Mouse (Mus musculus) cerebellum, adult 9-11 months (tissue): ENCODE results near the gene Stam.

Experiments
- DNase-seq: peaks from one replicate; pipeline ENCODE4 v3.0.0; 2022

Stam gene

DNA sequence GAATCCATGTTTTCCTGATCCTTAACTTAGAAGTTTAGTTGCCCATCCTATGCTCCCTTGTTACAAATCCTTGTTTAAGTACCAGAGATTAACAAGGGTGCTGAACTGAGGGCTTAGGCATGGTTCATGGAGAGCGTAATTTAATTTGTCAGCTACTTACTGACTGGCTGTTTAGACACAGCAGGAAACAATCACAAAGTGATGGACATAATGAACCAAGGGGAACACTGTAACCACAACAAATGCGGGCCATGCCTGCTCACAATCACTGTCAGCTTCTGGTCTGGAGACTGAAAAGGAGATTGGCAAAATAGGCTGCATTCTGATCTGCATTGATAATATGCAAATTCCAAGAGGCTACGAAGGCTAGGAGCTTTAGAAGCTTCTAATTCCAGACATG lies 53.7 kb downstream of the Stam start:
- no peak for DNase-seq

- DNase-seq = no peak
Observed at GRCm38 (mm10) chr2:14130641-14131339, 56.9 kb downstream of the Stam start.

GRCm38 (mm10) chr2:14132468-14133326 lies 58.8 kb downstream of the Stam start:
- DNase-seq = no peak

DNA sequence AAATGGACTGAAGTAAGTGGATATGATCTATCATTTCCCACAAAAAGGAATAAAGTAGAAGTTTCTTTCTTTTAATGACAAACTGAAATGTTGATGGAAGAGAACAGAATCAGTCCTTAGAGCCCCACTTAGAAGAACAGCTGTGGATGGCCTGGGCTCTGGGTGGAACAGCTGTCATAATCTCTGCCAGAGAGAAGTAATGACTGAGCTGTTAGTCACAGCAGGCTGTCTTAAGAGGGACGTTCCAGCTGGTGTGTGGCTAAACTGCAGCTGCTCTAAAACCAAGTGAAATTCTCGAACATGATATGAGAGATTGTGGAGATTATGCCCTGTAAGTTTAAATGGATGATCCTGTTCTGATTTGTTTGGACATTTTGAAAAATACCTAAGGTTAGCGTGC lies 63.0 kb downstream of the Stam start:
- DNase-seq = no peak

DNA sequence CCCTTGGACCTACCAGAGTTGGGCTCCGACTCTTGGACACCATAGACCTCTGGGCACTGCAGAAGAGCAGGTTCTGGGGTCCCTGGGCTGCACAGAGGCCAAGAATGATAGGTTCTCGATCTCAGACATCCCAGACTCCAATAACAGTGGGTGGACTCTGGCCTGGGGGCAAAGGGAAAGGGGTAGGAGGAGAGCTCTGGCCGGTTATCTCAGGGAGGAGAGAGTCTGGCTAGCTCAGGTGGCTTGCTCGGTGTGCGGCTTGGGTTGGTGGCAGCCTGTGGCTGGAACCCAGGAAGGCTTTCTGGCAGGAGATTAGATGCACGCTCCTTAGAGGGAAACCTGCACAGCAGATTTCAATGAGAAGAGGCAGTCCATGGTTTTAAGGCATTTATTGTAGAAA lies 65.7 kb downstream of the Stam start:
- no peak for DNase-seq

GRCm38 (mm10) chr2:14140044-14140443 lies 66.1 kb downstream of the Stam start:
- no peak for DNase-seq

DNA sequence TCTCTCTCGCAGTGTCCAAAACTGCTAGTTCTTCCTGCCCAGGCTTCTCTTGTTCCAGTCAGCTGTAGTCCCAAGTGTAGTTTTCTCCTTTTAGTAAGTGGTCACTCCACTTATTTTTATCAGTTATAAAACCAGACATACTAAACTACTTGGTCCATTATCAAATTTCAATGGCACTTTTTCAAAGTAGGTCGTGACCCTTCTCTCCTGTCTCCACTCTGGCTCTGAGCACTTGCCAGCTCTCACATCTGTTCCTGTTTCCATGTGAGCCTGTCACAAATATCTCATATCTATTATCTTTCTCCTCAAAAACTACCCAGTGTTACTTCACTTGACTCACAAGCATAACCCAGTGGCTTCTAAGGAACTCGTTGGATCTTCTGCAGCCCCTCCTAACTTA lies 71.4 kb downstream of the Stam start:
- DNase-seq = no peak

DNA sequence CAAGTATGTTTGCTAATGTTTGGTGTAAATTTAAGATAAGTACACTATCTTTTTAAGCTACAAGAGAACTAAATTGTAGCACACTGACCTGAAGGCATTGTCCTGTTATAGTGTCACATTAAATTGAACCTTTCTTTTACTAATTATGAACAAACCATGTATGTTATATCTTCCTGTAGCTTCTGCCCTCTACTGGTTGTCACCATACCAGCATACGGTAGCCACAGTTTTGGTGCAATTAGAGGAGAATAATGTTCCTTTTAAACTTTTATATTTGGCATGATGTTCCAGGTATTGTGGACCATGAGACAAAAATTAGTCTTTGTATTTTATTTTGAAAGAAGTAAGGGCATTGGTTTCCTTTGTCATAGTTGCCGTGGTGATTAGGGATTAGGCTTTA lies 73.0 kb downstream of the Stam start:
- no peak for DNase-seq

DNA sequence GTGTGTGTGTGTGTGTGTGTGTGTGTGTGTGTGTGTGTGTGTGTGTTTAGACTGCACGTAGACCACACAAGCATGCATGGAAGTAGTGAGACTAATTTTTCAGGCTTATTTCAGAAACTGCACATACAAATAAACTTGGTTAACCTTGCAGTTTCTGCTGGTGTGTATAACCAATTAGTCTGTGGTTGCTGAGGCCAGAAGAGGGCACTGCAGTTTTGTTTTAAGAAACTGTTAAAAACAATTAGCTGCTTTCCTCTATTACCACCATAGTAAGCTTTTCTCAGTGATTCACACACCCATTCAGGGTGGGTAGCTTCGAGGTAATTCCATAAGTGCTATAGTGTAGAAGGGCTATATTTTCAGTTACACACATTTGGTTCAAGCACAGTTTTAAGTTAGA lies 76.9 kb downstream of the Stam start:
- DNase-seq = no peak

DNA sequence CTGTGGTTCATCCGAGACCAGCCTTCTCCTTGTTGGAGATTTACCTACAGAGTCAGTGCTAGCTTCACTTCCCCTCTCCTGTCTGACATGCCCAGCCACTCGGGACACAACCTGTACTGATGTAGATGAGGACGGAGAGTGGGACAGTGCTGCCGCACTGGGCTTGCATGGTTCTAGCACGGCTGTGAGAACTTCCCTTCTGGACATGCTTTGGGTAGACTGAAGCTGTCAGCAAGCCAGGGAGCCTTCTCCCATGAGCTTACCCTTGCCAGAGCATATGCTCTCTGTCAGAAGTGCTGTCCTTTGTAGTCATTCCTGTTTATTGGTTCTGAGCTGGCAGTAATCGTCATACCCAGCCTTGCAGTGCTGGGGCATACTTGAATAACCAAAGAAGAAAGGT lies 78.0 kb downstream of the Stam start:
- peak; percentile 53 for DNase-seq

DNA sequence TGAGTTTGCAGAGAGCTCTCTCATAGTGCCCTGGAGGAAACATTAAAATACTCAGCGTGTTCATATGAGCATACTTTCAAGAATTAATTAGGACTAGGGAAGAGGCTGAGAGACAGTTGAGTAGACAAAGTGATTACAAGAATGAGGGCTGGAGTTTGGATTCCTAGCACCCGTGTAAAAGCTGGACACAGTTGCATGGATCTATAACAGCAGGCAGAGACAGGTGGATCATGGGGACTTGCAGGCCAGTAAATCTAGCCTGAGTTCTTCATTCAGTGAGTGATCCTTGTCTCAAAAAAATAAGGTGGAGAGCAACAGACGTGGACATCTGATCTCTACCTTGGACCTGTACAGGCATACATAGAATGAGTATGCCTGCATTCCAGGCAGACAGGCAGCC lies 85.1 kb downstream of the Stam start:
- no peak for DNase-seq

DNA sequence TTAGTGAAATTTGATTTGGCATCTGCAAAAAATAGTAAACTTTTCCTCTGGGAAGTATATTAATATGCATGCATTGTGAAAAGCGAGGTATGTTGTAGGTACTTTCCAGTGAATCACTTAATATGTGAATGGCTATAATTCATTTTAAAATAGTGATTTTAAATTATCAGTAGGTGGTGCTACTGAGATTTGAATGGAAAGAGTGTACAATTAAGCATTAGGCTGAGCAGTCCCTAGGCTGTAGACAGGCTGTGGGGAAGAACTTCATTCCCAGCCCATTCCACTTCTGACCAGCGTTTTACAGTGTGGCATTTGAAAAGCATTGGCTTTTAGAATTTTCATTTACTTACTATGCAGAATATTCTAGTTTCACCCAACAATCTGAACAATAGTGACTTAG lies 85.9 kb downstream of the Stam start:
- DNase-seq = no peak

DNA sequence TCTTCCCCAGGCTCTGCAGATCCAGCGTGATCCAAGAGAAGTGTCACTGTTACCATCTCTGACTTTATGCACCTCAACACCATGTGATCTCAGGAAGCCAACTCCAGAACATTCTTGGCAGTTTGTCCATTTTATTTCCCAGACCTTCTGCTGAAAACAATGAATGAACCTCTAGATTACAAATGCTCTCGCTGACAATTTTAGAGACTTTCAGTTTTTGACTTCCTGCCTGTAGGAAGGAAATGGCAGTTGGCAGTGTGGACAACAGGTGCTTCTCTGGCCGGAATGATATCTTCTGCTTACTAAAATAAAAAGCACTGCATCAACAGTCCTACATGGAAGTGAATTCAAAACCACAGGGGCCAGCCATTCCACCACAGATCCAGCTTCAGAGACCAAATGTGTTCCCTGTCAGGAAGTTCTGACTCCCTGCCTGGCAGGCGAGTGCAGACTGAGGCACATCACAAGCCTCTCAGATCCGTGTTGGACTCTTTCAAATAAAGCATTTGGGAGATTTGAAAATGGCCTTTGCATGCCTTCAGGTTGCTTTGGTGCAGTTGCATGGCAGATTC lies 90.6 kb downstream of the Stam start:
- peak; percentile 17 for DNase-seq

DNA sequence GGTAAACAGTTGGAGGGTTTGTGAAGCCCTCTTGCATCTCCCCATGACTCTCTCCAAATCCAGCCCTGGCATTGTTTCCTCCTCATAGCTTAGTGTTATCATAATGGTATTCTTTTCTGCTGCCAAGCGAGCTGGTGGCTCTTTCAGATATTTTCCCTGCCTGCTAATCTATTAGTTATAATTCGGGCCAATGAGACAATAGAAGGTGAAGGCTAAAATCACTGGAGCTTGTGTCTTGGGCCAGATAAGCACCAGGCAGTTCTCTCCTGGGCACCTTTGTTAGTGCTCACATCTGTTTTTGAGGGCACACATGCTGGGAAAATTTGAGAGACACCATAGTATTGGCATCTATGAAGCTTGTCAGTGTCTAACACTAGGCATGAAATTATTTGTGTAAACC lies 91.2 kb downstream of the Stam start:
- no peak for DNase-seq

GRCm38 (mm10) chr2:14165618-14166344 lies 91.9 kb downstream of the Stam start:
- DNase-seq = no peak

- DNase-seq = no peak
Observed at GRCm38 (mm10) chr2:14167721-14168120, 93.8 kb downstream of the Stam start.

DNA sequence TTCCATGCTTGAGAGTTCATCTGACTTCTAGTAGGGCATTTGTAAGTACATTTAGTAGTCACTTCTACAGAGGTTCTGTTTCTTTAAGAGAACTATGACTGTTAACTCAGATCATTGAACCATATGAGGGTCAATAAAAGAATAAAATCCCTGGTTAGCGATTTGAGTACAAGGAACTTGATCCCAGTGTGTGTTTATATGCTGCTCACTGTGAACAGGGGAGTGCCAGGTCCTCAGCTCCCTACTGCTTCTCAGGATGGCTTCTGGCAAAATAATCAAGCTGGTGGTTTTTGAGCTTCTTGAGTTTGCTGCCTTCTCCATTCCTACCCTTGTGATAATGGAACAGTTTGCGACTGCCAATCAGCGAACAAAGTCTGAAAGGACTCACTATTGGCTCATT lies 100.4 kb downstream of the Stam start, which contains the start of gene Tmem236:
TSS of gene Tmem236 (plus strand) at position 190 of the 400 bp plus-strand sequence.
- no peak for DNase-seq

DNA sequence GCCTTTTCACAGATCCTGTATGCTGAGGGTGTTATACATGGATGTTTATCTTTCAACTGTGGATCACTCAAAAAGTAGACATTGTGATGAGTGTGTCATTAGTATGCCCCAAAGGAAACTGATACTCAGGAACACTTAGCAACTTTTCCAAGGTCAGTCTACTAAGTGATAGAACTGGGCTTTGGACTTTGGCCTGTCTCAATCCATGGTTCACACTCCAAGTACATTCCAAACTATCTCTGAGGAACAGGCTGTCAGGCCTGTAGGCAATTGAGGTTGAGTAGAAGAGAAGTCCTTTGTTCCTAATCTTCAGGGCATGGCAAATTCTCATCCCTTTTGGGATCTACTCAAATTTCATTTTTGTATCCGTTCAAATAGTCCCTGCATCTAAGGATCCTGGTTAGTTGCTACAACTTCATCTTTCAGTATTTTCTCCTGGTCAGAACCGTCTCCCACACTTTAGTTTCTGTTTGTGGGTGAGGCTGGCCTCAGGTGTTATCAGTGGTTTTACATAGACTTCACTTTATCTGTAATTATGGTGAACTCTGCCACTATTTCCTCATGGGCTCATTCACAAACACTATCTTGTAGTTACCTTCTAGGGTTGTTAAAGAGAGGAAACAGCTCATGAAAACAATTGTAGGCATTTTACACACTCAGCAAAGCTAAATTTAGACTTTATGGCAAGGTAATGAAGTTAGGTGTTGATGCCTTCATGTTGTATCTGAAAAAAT lies 102.7 kb downstream of the Stam start:
- no peak for DNase-seq

- no peak for DNase-seq
Observed at GRCm38 (mm10) chr2:14184375-14184774, 110.5 kb downstream of the Stam start.

DNA sequence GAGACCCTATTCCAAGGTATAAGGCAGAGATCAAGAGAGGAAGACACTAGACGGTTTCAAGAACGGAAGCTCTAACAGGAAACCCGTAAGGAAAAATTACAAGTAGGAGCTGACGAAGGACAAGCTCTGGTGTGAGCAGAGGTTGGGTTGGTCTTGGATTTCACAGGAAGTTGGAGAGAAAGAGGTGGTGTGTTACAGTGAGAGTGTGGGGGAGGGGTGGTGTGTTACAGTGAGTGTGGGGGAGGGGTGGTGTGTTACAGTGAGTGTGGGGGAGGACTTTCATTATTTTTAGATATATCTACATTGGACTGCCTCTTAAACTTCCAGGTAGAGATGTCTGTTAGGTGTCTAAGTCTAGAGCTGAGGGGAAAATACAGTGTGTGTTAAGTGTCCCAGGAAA lies 116.8 kb downstream of the Stam start:
- DNase-seq = no peak

DNA sequence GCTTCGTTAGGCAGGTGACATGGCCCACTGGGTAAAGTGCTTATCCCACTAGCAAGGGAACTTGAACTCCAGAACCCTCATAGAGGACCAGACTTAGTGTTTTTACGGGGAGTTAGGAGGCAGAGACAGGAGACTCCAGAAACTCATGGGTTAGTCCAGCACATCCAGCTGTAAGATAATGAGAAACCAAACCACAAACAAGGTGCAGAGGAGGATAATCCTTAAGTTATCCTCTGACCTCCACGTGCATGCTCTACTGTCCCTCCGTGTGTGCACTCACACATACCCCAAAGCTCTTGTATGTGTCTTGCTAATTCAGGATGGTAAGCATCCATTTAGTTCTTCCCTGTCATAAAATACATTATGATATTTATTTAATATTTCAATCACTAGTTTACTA lies 117.7 kb downstream of the Stam start:
- DNase-seq = no peak

GRCm38 (mm10) chr2:14192046-14192445 lies 118.1 kb downstream of the Stam start:
- DNase-seq = no peak
